Mouse (Mus musculus): ENCODE measurements around the gene Evi2.

GRCm38 (mm10) chr11:79533311-79533710 is 2.9 kb upstream of the Evi2 start:
- TF ChIP-seq FLI1 (IDR thresholded peaks at IDR 0.05; ENCODE audit: low read length) (no peak), GATA1 (IDR thresholded peaks at IDR 0.05; ENCODE audit: borderline replicate concordance, low read length) (no peak)

All from megakaryocyte, embryonic 14.5 days (primary cell).